Mouse (Mus musculus): ENCODE measurements at regions not wholly inside any gene's neighbourhood (a gene's known extent, or its start where the extent isn't known, plus 50 kb on each side); places are given as distances from the start of the nearest gene placed in this dataset.
A peak's percentile ranks its signal among the peaks of the same experiment; 100 is the strongest.

GRCm38 (mm10) chr3:136454967-136455366 lies 129.1 kb upstream of the Bank1 start:
- Histone ChIP-seq H3K4me3 (no peak overlapping the region), H3K79me2 (ENCODE audit: control insufficient read depth, insufficient read depth) (no peaks in the 10 kb centered on the region), H3K4me2 (ENCODE audit: low read depth) (peak overlapping the region; percentile 4), H3K27me3 (ENCODE audit: control insufficient read depth, insufficient read depth, insufficient read length) (no peaks in the 10 kb centered on the region), H3K36me3 (ENCODE audit: control insufficient read depth, insufficient read depth) (no peaks in the 10 kb centered on the region), H3ac (ENCODE audit: control insufficient read depth, insufficient read length) (no peak overlapping the region)
- no peak for TF ChIP-seq MAX (IDR thresholded peaks at IDR 0.05; ENCODE audit: low read depth)
- no peak for TF ChIP-seq MYOD1 (IDR thresholded peaks at IDR 0.05; ENCODE audit: control insufficient read depth in 1 of 3, insufficient read length in 2 of 3, low read depth in 2 of 3)
- 0 out of 2 replicates have a peak, but pooled peaks have one; percentile 3 for TF ChIP-seq CEBPB (IDR thresholded peaks at IDR 0.05; ENCODE audit: insufficient read depth, poor library complexity, severe bottlenecking)
- TF ChIP-seq MYOG (IDR thresholded peaks at IDR 0.05; ENCODE audit: control insufficient read depth in 1 of 3, insufficient read depth in 1 of 3, insufficient read length in 2 of 3, low read depth in 2 of 3): peak in 1 of 3 experiments; percentile 9
- no peak for TF ChIP-seq TCF12 (IDR thresholded peaks at IDR 0.05; ENCODE audit: insufficient read depth, poor library complexity, severe bottlenecking)
- TF ChIP-seq E2F4 (IDR thresholded peaks at IDR 0.05; ENCODE audit: insufficient read depth): no peak

GRCm38 (mm10) chr3:136450986-136451774 lies 125.3 kb upstream of the Bank1 start:
- H3K36me3 ChIP-seq (ENCODE audit: control insufficient read depth, insufficient read depth): no peaks in the 10 kb centered on the region
- no peaks in the 10 kb centered on the region for H3K79me2 ChIP-seq (ENCODE audit: control insufficient read depth, insufficient read depth)
- no peak overlapping the region for H3ac ChIP-seq (ENCODE audit: control insufficient read depth, insufficient read length)
- H3K4me3 ChIP-seq: no peak overlapping the region
- TF ChIP-seq E2F4 (IDR thresholded peaks at IDR 0.05; ENCODE audit: insufficient read depth): no peak
- TF ChIP-seq POLR2AphosphoS2 (IDR thresholded peaks at IDR 0.05; ENCODE audit: insufficient read length, low read depth): no peak
- no peak for TF ChIP-seq SRF (IDR thresholded peaks at IDR 0.05; ENCODE audit: control insufficient read depth, insufficient read length, low read depth)
- peak; percentile 32 for TF ChIP-seq TCF3 (IDR thresholded peaks at IDR 0.05; ENCODE audit: insufficient read length, low read depth)
- TF ChIP-seq TCF12 (IDR thresholded peaks at IDR 0.05; ENCODE audit: insufficient read depth, poor library complexity, severe bottlenecking): peak; percentile 53
- no peak for TF ChIP-seq POLR2A (IDR thresholded peaks at IDR 0.05; ENCODE audit: insufficient read length, low read depth)
- peak; percentile 84 for TF ChIP-seq CEBPB (IDR thresholded peaks at IDR 0.05; ENCODE audit: insufficient read depth, poor library complexity, severe bottlenecking)
- TF ChIP-seq REST (IDR thresholded peaks at IDR 0.05; ENCODE audit: insufficient read depth, insufficient read length): no peak
- TF ChIP-seq MYOD1 (IDR thresholded peaks at IDR 0.05; ENCODE audit: control insufficient read depth in 1 of 3, insufficient read length in 2 of 3, low read depth in 2 of 3): peak in 2 of 3 experiments; percentile 72 to 90
- TF ChIP-seq MYOG (IDR thresholded peaks at IDR 0.05; ENCODE audit: control insufficient read depth in 1 of 3, insufficient read depth in 1 of 3, insufficient read length in 2 of 3, low read depth in 2 of 3): peak in 1 of 3 experiments; percentile 72
- no peak for TF ChIP-seq MAX (IDR thresholded peaks at IDR 0.05; ENCODE audit: low read depth)
- no peak for TF ChIP-seq USF1 (IDR thresholded peaks at IDR 0.05; ENCODE audit: low read depth)
- peak overlapping the region; percentile 86 for H3K4me2 ChIP-seq (ENCODE audit: low read depth)
- H3K27me3 ChIP-seq (ENCODE audit: control insufficient read depth, insufficient read depth, insufficient read length): no peaks in the 10 kb centered on the region

- Histone ChIP-seq H3K27me3 (ENCODE audit: control insufficient read depth, insufficient read depth, insufficient read length) (no peaks in the 10 kb centered on the region), H3K79me2 (ENCODE audit: control insufficient read depth, insufficient read depth) (no peaks in the 10 kb centered on the region), H3K36me3 (ENCODE audit: control insufficient read depth, insufficient read depth) (no peaks in the 10 kb centered on the region), H3K4me3 (no peak overlapping the region), H3ac (ENCODE audit: control insufficient read depth, insufficient read length) (no peak overlapping the region), H3K4me2 (ENCODE audit: low read depth) (peak overlapping the region; percentile 86)
- TF ChIP-seq POLR2A (IDR thresholded peaks at IDR 0.05; ENCODE audit: insufficient read length, low read depth): no peak
- TF ChIP-seq CEBPB (IDR thresholded peaks at IDR 0.05; ENCODE audit: insufficient read depth, poor library complexity, severe bottlenecking): no peak
- no peak for TF ChIP-seq MYOG (IDR thresholded peaks at IDR 0.05; ENCODE audit: control insufficient read depth in 1 of 3, insufficient read depth in 1 of 3, insufficient read length in 2 of 3, low read depth in 2 of 3)
- no peak for TF ChIP-seq USF1 (IDR thresholded peaks at IDR 0.05; ENCODE audit: low read depth)
- TF ChIP-seq POLR2AphosphoS2 (IDR thresholded peaks at IDR 0.05; ENCODE audit: insufficient read length, low read depth): no peak
- TF ChIP-seq REST (IDR thresholded peaks at IDR 0.05; ENCODE audit: insufficient read depth, insufficient read length): no peak
- TF ChIP-seq TCF12 (IDR thresholded peaks at IDR 0.05; ENCODE audit: insufficient read depth, poor library complexity, severe bottlenecking): no peak
- TF ChIP-seq MAX (IDR thresholded peaks at IDR 0.05; ENCODE audit: low read depth): no peak
- no peak for TF ChIP-seq E2F4 (IDR thresholded peaks at IDR 0.05; ENCODE audit: insufficient read depth)
- TF ChIP-seq MYOD1 (IDR thresholded peaks at IDR 0.05; ENCODE audit: control insufficient read depth in 1 of 3, insufficient read length in 2 of 3, low read depth in 2 of 3): no peak
- TF ChIP-seq TCF3 (IDR thresholded peaks at IDR 0.05; ENCODE audit: insufficient read length, low read depth): no peak
- no peak for TF ChIP-seq SRF (IDR thresholded peaks at IDR 0.05; ENCODE audit: control insufficient read depth, insufficient read length, low read depth)
These were observed 124.6 kb upstream of the Bank1 start for GRCm38 (mm10) chr3:136450361-136450895.

- Histone ChIP-seq H3K4me3 (no peak overlapping the region), H3K36me3 (ENCODE audit: control insufficient read depth, insufficient read depth) (no peaks in the 10 kb centered on the region), H3K27me3 (ENCODE audit: control insufficient read depth, insufficient read depth, insufficient read length) (no peaks in the 10 kb centered on the region), H3K4me2 (ENCODE audit: low read depth) (no peak overlapping the region), H3K79me2 (ENCODE audit: control insufficient read depth, insufficient read depth) (no peaks in the 10 kb centered on the region), H3ac (ENCODE audit: control insufficient read depth, insufficient read length) (no peak overlapping the region)
- TF ChIP-seq POLR2A (IDR thresholded peaks at IDR 0.05; ENCODE audit: insufficient read length, low read depth): no peak
- TF ChIP-seq USF1 (IDR thresholded peaks at IDR 0.05; ENCODE audit: low read depth): no peak
- no peak for TF ChIP-seq TCF3 (IDR thresholded peaks at IDR 0.05; ENCODE audit: insufficient read length, low read depth)
- no peak for TF ChIP-seq E2F4 (IDR thresholded peaks at IDR 0.05; ENCODE audit: insufficient read depth)
- TF ChIP-seq SRF (IDR thresholded peaks at IDR 0.05; ENCODE audit: control insufficient read depth, insufficient read length, low read depth): no peak
- no peak for TF ChIP-seq MYOD1 (IDR thresholded peaks at IDR 0.05; ENCODE audit: control insufficient read depth in 1 of 3, insufficient read length in 2 of 3, low read depth in 2 of 3)
These were observed 123.5 kb upstream of the Bank1 start for GRCm38 (mm10) chr3:136449364-136449763.
